Mouse (Mus musculus) small intestine, adult 2 months (tissue): ENCODE data around the gene Spata17.

Experiments
- CTCF ChIP-seq: fragments of 200-500 bp; IDR thresholded peaks from 2 replicates; pipeline ENCODE4 v1.5.1; 2012; ENCODE audit warnings: low read depth, mild to moderate bottlenecking, control low read depth, inconsistent platforms, low read length, moderate library complexity, mixed read lengths; ENCODE audit not compliant: insufficient replicate concordance, insufficient read length; ENCODE audit errors: extremely low read depth
- POLR2A ChIP-seq: fragments of 200-500 bp; IDR thresholded peaks from 2 replicates; pipeline ENCODE4 v1.6.1; 2012; ENCODE audit warnings: low read depth, mild to moderate bottlenecking, control low read depth, inconsistent platforms, low read length, moderate library complexity

GRCm38 (mm10) chr1:187035785-187036184, 179.5 kb downstream of the Spata17 start:
- no peak for TF ChIP-seq CTCF
- no peak for TF ChIP-seq POLR2A
